Mouse (Mus musculus) brain, embryonic 18.5 days (tissue): ENCODE data around the gene Mmp11.
"Not testable (repeated sequence)": the region's sequence is repeated elsewhere in the genome, so short reads cannot be mapped to it uniquely, and the experiment has no call there.

Experiments used
- DNase-seq: peaks from one replicate; pipeline ENCODE4 v3.0.0-alpha.2; 2012; ENCODE audit warnings: low read depth, low spot score

Mmp11 gene

DNA sequence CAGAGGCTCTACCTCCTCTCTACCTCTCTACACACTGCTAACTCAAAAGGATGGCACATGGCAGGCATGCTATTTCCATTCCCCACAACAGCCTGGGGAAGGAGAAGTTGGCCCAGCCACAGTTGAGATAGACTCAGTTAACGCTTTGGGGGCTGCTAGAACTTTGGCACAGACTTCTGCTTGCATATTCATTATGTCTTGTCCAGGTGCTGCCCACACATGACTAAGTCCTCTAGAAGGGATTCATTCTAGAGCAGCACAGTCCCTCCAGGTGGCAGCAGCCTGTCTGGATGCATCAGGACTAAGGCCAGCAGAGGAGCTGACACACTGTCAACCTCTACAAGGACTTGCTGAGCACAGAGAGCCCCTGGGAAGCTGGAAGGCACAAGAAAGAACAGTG lies 40.1 kb downstream of the Mmp11 start:
- DNase-seq = no peak

DNA sequence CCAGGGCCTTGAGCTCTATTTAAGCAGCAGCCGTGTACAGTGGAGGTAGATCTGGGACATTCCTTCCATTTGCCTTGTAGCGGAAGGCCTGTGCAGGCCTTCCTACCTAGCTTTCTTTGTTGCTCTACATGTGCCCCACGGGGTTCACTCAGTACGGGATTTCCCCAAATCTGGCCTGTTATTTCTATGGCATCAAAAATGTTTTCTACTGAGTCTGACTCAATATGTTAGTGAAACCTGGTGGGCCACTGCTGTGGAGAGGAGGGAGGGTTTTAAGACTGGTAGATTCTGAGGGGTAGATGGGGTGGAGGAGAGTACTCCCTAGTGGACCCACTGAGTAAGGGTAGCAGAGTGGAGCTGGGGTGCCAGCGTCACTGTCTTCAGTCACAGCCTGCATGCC lies 40.6 kb downstream of the Mmp11 start:
- no peak for DNase-seq

DNA sequence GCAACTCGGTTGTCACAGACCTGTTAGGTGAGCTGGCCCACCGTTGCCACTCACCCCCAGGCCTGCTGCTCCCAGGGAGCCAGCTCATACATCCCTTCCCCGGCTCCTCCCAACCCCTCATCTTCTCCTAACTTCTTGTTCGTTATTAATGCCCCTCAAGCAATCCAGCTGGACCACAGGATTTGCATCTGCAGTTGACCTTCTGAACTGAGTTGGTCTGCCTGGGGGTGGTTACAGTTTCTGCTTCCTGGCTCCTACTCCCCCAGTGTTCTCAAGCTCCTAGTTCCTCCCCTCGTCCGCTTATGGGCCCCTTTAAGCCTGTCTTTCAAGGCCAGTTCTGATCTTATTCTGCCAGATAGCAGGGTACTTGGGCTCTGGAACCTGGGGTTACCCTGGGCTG lies 41.7 kb downstream of the Mmp11 start:
- DNase-seq = no peak

DNA sequence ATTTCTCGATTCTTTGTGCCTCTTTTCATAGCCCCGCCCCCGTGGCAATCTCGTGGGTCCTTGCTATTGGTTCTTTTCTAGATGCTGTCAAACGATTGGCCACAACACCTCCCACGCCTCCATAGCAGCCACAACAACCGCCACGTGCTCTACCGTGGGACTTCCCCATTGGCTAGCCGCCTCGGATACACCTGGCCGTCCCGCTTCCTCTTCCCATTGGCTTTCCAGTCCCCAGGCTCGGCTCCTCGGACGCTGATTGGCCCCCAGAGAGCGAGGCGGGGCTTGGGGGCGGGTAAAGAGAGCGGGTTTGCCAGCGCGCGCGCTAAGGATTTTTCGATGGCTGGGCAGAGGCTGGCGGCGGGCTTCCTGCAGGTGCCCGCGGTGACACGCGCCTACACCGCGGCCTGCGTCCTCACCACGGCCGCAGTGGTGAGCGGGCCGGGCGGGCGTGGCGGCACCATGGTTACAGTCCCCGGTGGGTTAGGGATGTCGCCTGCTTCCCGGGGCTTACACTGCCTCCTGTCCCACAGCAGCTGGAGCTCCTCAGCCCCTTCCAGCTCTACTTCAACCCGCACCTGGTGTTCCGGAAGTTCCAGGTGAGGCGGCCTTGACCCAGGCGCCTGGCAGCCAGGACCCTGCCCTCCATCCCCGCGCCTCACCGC lies 43.1 kb downstream of the Mmp11 start, which contains the start of gene Derl3:
TSS of gene Derl3 (plus strand) at position 325 of the 662 bp plus-strand sequence.
- DNase-seq = peak; percentile 96

DNA sequence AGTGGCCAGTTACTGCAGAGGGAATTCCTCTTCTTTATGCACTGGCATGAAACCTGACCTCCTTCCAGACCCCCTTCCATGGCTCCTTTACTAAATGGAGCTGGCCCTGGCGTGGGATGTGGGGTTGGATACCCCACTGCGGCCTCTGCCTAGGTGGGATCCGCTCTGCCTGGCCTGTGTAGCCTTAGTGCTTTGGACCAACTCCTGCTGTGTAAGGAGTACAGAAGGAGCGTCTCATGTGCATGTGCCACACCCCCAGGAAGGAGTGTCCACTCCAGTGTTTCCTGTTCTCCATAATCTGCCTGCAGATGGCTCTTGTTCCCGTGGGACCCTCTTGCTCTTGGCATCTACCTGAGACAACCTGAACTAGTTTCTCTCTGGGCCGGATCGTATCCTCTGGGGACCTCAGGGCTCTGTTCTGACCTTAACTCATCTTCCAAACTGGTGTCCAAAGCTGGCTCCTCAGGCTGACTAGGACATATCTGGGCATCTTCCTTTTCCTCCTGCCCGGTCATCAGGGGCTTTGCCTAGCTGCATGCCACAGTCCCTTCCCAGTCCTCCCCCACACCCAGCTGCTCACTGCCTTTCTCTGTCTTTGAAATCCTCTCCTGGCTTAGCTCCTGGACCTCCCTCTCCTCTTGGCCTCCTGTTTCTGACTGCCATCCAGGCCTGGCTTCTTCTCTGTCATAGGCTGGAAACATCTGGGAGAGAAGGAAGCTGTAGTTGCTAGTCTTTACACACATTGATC lies 46.7 kb downstream of the Mmp11 start:
- no peak for DNase-seq

DNA sequence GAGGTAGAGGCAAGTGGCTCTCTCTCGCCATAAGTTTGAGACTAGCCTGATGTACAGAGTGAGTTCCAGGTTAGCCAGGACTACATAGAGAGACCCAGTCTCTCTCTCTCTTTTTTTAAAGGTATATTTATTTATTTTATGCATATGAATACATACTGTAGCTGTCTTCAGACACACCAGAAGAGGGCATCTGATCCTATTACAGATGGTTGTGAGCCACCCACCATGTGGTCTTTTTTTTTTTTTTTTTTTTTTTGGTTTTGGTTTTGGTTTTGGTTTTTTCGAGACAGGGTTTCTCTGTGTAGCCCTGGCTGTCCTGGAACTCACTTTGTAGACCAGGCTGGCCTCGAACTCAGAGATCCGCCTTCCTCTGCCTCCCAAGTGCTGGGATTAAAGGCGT lies 48.8 kb downstream of the Mmp11 start:
- not testable (repeated sequence) for DNase-seq

DNA sequence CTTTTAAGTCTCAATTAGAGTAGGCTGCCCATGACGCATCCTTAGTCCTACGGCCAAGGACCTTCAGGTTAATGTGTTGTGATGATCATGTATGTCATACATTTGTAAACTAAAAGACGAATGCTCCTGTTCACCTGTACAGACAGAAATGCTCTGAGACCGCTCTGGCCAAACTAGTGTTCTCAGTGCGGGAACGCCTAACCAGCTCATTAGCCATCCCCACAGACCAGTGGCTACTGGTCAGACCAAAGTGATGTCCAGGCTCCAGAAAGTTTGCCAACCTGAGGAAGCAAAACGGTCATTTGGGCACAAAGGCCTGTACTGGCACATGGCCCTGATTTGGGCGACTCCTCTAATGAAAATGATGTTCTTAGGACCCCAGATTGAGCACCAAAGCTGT lies 51.6 kb downstream of the Mmp11 start:
- no peak for DNase-seq

DNA sequence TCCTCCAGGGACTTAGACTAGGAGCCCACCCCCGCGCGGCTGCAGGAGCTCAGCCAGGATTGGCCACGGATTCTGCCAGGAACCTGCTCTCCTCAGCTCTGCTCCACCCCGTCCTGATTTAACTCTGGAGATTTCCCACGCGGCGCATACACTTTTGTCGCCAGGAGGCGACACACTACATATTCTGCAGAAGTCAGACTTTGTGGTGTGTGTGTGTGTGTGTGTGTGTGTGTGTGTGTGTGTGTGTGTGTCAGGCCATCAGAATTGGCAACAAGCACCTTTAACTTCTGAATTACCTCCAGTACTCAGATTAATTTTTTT lies 53.1 kb downstream of the Mmp11 start:
- DNase-seq = no peak

DNA sequence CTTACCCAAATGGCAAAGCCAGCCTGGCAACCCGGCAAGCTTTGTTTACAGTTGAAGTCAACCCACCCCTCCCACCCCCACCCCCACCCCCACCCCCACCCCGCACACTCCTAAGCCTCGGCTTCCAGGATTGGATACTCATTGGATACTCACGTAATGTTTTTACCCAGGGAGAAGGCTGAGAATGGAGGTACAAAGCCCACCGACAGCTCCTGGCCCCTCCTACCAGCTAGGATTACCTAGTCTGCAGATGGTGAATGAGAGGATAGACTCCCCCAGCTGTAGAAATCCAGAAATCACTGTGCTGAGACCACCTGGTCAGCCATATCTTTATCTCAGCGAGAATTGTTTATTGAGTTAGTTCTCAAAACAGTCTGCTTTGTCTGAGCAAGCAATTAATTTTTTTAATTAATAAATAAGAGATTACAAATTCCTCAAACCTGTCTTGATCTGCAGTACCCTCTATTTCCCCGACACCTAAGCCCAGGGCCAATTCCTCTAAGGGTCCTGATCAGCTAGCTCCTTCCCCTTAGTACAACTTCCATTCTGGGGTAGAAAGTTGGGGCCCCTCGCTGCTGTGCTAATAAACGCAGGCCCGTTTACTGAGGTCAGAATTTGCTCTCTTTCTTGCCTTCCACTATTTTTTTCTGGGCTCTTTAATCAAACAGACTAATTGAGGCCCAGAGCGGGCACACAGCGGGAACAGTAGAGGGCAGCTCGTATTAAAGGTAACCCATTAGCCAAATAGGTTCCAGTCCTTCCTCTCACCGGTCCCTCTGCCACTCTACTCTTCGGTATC lies 53.7 kb downstream of the Mmp11 start:
- no peak for DNase-seq

DNA sequence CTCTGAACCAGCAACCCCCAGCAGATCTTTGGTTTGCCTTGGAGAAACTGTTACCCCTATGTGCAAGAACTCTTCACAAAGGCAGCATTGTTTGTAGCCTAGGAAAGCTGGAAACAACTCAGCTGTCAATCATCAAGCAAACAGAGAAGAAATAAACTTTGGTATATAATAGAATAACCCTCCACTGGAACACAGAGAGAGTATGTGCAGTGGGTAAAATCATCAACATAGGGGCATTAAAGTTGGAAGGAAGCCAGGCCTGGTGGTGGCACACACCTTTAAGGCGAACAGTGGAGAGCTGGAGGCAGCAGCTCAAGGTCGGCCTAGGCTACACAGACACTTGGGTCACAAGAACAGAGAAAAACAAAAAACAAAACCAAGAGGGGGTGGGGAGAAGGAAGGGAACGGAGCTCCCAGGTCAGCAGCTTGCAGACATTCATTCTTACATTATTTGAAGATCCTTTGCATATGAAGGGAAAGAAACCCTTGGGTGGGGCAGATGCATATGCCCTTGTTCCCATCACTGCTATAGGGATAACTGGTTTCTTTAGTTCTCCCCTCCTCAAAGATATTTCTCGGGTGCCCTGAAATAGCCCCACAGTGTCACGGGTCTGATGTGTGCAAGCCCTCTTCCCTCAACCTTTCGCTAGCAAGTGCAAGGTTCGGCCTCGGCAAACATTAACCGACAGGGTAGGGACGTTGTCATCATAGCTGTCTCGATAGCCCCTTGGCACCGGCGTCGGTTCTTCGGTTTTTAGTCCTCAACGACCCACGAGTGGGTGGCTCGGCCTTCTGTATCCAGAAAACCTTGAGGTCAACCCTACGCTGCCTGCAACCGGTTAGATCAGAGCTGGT lies 54.5 kb downstream of the Mmp11 start:
- DNase-seq = no peak

DNA sequence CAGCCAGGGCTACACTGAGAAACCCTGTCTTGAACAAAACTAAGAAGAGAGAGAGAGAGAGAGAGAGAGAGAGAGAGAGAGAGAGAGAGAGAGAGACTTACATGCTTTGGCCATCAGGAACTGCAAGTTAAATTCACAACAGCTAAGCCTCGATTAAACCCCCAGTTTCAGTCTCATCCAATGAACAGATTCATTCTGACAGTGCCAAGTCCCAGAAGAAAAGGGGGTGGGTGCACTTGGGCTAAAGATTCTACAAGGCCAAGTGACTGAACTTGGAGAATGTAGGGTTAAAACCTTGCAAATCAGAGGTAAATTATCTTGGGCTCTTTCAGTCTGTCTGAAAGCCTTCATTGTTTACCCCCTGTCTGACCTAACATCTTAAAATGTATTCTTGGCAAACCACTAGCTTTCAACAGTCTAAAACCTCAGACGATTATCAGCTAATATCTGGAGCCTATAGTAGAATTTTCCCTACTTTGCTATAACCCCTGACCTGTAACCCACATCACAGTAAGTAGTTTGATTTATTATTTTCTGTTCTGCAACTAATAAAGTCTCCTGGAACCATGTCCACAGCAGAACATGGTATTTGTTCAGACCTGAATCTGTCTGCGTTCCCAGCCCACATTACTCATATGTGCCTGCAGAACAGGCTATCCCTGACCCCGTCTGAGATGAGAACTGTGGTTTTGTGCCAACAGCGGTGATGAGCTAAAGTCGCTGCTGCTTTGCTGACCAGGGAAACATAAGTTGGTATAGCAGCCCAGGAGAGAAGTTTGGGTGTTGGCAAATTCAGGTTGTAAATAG lies 55.3 kb downstream of the Mmp11 start:
- no peak for DNase-seq

DNA sequence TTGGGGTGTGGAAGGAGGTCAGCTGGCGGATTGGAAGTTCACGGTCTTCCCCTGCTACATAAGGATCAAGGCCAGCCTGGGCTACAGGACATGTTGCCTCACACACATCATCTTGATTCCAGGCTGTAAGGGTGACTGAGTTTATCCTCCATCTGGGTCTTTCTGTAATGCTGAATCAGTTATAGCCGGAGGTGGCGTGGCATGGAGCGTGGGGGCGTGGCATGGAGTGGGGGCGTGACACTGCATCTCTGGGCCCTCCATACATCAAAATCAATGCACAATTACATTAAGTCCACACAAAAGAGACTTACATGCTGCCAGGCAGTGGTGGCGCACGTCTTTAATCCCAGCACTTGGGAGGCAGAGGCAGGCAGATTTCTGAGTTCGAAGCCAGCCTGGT lies 55.9 kb downstream of the Mmp11 start:
- no peak for DNase-seq

DNA sequence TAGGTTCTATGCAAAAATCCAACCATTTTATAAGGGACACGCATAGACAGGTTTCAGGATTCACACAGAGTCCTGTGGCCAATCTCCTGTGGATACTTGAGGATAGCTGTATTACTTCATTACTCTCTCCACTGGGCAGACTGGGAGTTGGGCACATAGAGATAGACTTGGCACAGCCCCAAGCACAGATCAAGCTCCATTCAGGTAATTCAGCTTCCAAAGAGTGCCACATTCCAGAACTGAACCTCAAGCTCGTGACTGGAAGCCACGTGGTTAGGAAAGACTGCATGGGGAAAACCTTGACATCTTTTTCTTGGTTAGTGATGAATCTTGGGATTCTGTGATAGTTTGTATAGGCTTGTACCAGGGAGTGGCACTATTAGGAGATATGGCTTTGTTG lies 57.5 kb downstream of the Mmp11 start:
- no peak for DNase-seq

DNA sequence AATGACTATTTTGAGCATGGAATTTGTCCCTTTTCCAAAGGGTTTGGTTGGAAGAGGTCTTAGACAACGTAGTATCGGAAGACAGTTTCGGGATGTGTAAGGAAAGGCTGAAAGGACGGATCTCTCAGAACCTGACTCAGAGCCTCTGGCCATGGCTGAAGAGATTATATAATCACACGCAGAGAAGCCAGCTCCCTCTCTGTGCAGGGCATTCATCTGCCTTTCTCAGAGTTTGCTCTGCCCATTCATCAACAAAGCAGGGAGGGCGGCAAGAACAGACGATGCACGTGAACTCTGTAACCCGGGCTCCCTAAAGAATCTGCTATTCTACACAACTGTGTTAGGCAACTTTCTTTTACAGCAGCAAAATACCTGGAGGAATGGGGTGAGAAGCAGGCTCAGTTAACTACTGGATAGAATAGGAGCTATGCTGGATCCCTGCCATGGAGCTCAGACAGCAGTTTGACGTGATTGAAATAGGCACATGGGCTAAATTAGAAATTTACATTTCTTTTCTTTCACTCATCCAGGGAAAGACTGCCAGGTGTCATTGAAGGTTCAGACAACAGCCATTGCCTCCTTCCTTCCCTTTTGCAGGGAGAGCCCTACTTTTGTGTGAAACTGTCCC lies 62.6 kb downstream of the Mmp11 start:
- no peak for DNase-seq
